Mouse (Mus musculus): ENCODE measurements around the gene Ilk.
"Not testable (repeated sequence)": the region's sequence is repeated elsewhere in the genome, so short reads cannot be mapped to it uniquely, and the experiment has no call there.

- not testable (repeated sequence) for TF ChIP-seq CTCF, EP300 (IDR thresholded peaks at IDR 0.05; ENCODE audit: low read depth)
Observed at GRCm38 (mm10) chr7:105735464-105735863, 928 bp upstream of the Ilk start.

Data from liver, postnatal 0 days (tissue).